Mouse (Mus musculus) megakaryocyte, embryonic 14.5 days (primary cell): Measurements from ENCODE around the gene Glp2r. TPM values are rescaled to one million over a fixed set of nuclear protein-coding genes. Genes with fewer than 3 reads are reported as not detected.

ENCODE experiments used
- H3K27me3 ChIP-seq: replicated peaks from 2 replicates; pipeline ENCODE3; 2012; ENCODE audit warnings: inconsistent platforms
- H3K36me3 ChIP-seq: replicated peaks from 2 replicates; pipeline ENCODE3; 2012; ENCODE audit warnings: low read length, inconsistent platforms, mixed read lengths
- H3K4me1 ChIP-seq: 2 replicates; pipeline ENCODE4 v1.6.1; 2012; ENCODE audit warnings: inconsistent platforms
- H3K4me3 ChIP-seq: replicated peaks from 2 replicates; pipeline ENCODE3; 2012; ENCODE audit warnings: moderate library complexity, mild to moderate bottlenecking, inconsistent platforms
- H3K9me3 ChIP-seq: 2 replicates; pipeline ENCODE4 v1.6.1; 2012; ENCODE audit warnings: inconsistent platforms
- FLI1 ChIP-seq: IDR thresholded peaks from 2 replicates; pipeline ENCODE4 v1.6.1; 2012; ENCODE audit warnings: low read length, inconsistent platforms, mixed read lengths
- GATA1 ChIP-seq: IDR thresholded peaks from 3 replicates; pipeline ENCODE4 v1.6.1; 2012; ENCODE audit warnings: mixed read lengths, low read length, inconsistent platforms, borderline replicate concordance
- polyA plus RNA-seq: library from polyadenylated mRNA; stranded (reverse); fragments of >175 nt; gene quantifications from 2 replicates; pipeline ENCODE4 v1.2.3, GENCODE M21; 2012; ENCODE audit warnings: low replicate concordance; ENCODE audit not compliant: insufficient read depth

Gene Glp2r
- polyA plus RNA-seq, 1 experiment: not detected

DNA sequence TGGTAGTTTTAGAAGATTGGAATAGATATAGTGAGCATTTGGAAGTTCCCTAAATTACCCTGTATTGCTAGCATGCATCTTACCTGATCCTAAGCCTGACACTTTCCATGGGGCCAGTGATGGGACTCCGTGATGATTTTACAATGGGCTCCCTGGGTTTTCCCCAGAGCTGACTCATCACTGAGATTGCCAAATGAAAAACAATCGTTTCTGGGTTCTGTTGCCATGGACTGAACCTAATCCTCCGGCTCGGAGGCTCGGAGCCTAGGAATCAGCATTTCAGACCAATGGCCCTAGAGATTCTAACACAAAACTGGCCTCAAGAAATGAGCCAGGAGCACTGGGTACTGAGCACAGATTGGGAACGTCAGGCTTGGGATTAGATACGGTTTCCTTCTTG, 148.6 kb downstream of the Glp2r start:
- Histone ChIP-seq H3K9me3 (no peaks in the 10 kb centered on the region), H3K4me3 (no peak overlapping the region), H3K27me3 (peaks cover 58% of the 10 kb centered on the region), H3K4me1 (no peaks in the 10 kb centered on the region), H3K36me3 (no peaks in the 10 kb centered on the region)
- no peak for TF ChIP-seq FLI1
- TF ChIP-seq GATA1: no peak

DNA sequence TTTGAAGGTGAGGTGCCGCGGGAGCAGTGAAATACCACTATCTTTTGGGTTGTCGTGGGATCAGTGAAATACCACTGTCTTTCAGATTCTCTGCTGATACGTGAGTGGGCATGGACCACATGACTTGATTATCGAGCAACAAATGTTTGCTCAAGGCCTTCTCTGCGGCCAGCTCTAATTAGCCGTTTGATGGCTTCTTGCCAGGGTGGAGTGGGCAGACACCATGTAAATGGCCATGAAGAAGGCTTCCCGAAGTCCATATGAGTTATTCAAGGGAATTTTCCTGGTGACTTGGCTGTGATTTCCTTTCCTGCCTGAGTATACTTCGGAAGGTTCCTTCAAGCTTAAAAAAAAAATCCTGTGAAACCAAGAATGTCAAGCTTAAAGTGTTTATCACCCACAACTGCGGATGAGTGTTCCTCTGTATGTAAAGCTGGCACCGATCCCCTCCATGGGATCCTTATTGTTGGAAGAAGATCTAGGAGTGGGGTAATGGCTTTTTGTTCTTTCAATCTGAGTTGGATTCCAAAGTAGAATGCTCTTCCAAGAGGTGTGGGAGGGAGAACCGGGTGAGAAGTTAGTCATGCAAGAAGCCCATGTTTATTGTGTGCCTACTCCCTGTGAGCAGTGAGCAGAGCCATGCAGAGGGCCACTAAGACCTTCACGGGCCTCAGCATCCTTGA, 154.3 kb downstream of the Glp2r start:
- peaks cover 38% of the 10 kb centered on the region for H3K27me3 ChIP-seq
- H3K36me3 ChIP-seq: no peaks in the 10 kb centered on the region
- no peak overlapping the region for H3K4me3 ChIP-seq
- H3K4me1 ChIP-seq: peaks cover 3% of the 10 kb centered on the region; the same call in 1 of the 2 replicates
- TF ChIP-seq GATA1 (no peak), FLI1 (no peak)
- no peaks in the 10 kb centered on the region for H3K9me3 ChIP-seq

- Histone ChIP-seq H3K36me3 (no peaks in the 10 kb centered on the region), H3K4me3 (no peak overlapping the region), H3K9me3 (peaks cover 4% of the 10 kb centered on the region; the same call in 1 of the 2 replicates), H3K4me1 (peaks cover 26% of the 10 kb centered on the region), H3K27me3 (peaks cover 14% of the 10 kb centered on the region)
- no peak for TF ChIP-seq FLI1
Measured at GRCm38 (mm10) chr11:67612158-67612839, 158.7 kb downstream of the Glp2r start.

Other genes starting within 250 kb of the Glp2r start
- not detected in 2 replicates for gene Rcvrn, start 75.8 kb downstream of the Glp2r start, polyA plus RNA-seq
- gene Gsg1l2, start 3.5 kb upstream of the Glp2r start, polyA plus RNA-seq: not detected in 2 replicates
- not detected in 2 replicates for gene Dhrs7c, start 27.0 kb upstream of the Glp2r start, polyA plus RNA-seq
- gene Usp43, start 151.0 kb upstream of the Glp2r start, polyA plus RNA-seq: 0.19 TPM in 1 of 2 replicates, not detected in the other
- gene Cfap52, start 194.5 kb upstream of the Glp2r start, polyA plus RNA-seq: not detected in 2 replicates
- 3.9 and 4.3 TPM in 2 replicates for gene Stx8, start 195.0 kb upstream of the Glp2r start, polyA plus RNA-seq